Mouse (Mus musculus): ENCODE data around the gene Josd1.
"Not testable (repeated sequence)": the region's sequence is repeated elsewhere in the genome, so short reads cannot be mapped to it uniquely, and the experiment has no call there.

Gene Josd1

DNA sequence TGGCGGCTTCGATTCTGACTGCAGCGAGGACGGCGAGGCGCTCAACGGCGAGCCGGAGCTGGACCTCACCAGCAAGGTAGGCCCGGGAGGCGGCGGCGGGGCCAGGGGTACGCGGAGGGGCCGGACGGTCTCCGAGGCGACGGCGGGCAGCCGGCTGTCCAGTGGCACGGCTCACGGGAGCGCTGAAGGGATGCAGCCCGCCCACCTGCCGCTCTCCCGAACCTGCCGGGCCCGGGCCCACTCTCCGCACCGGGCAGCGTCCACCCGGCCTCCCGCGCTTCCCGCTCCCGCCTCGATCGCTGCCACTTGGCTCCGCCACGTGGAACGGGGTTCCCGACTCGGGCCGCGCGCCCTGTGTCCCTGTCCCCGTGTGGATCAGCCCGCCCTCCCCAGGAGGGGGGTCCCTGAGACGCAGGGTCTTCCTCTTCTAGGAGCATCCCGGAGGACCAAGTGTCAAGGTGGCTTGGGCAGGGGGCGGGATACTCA is 3.3 kb upstream of the Josd1 start:
- no peak for DNase-seq

- peak; percentile 92 for DNase-seq
Observed at GRCm38 (mm10) chr15:79690426-79691022, 2.8 kb upstream of the Josd1 start, which contains the start of gene Gtpbp1. Gene Gtpbp1 (plus strand): TSS chr15:79690845.

DNA sequence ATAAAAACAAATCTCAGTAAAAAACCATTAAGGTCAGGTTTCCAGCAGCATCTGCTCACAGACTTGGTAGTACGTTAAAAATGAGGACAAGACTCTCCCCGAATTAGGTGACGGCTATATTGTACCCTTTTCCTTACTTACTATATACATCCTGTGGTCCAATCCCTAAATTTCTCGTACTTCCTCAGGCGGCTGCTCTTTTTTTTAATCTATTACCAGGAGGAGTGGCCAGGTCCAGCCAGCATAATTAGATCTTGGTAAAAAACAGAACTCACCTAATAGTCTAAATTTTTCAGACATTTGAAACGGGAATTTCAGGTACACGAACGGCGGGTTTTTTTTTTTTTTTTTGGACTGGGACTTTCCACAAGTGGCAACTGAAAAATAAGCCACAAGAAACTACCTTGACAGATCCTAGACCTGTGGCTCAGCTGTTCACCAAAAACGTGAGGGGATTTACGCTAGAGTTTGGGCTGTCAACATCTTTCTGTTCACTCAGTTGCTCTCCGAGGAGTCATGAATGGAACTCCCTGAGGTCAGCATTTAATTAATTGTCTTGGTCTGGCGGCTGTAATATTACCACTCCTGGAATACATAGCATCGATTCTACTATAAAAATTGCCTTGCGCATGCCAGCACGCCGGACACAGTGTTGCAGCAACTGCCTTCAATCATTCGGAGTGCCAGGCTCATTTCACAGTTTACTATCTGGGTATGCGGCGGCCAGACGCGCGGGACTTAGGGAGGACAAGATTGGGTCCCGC is 2.1 kb upstream of the Josd1 start:
- no peak for DNase-seq

DNA sequence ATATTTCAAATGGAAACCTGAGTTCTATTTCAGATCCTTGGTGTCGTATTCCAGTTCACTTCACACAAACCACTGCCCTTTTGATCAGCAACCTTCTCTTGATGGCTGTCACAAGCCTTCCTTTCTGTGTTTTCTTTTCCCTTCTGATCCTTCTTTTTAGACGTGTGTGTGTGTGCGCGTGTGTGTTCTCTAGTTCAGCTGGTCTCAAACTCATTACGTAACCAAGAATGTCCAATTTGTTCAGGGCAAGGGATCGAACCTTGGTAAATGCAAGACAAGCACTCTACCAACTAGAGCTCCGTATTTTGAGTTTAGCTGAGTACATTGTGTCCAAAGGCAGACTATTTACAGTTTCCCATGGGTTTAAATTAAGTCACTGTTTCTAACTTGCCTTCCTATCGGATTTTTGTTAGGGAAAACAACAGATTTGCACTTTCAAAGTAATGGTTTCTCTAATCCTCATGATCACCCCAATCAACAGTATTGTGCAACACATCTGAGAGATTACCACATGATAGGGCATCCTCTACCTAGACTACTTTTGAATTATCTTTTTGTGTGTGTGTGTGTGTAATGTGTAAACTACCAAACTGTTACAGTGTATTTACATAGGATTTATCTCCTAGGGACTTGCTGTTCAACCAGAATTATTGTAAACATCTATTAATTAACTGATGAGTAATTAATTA is 693 bp upstream of the Josd1 start:
- DNase-seq = no peak

DNA sequence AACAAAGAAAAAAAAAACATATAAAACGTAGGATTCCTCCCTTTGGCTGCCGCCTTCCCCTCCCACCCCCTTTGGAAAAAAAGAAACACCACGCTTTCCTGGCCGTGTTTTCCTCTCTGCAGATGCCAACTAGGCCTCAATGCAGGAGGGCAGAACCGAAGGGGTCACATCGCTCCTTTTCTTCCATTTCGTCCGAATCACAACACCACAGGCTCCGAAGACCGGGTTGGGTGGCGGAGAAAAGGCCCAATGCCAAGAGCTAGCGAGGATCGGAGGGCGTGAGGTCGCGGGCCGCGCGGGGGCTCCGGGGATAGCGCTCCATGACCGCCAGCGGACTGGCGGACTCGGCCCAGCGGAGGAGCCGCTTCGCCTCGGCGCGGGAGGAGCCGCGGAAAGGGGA is 544 bp downstream of the Josd1 start:
- no peak for DNase-seq

GRCm38 (mm10) chr15:79686046-79686869 is 1.5 kb downstream of the Josd1 start:
- no peak for DNase-seq

DNA sequence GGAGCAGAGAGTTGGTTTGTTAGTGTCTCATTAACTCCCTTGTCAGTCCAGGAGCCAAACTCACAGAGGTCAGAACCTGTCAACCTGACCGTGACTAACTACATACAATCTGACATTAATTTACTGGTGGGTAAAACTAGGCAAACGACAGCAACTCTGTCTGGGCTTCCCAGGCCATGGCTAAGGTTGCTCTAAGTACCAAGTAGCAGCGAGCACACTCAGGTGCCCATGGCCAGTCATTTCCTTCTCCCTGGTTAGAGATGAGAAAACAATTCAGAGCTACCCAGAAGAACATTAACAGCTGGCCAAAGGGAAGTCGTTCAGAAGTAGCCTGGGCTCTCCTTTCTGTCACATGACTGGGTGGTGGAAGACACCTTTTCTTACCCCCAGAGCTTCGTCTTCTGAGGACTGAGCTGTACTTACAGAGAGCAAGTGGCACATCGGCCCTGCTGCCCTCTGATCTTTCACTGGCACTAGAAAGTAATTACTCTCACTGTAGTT is 2.5 kb downstream of the Josd1 start:
- no peak for DNase-seq

DNA sequence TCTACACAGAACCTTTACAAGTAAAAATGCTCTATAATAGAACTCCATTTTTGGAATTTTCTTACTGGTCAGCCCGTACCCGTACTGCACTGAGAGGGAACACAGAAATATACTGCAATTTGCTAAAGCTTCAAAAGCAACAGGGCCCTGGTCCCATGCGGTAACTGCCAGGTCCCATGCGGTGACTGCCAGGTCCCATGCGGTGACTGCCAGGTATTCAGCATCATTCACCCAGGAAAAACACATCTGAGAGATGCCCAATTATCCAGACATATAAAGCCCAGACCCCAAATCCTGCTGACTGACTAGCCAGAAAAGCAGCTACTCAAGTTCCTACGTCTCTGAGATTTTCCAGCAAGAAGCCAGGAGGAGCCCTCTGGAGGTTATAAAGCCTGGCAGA is 3.1 kb downstream of the Josd1 start:
- DNase-seq = no peak

GRCm38 (mm10) chr15:79683707-79684465 is 3.8 kb downstream of the Josd1 start:
- no peak for DNase-seq

GRCm38 (mm10) chr15:79683146-79683545 is 4.6 kb downstream of the Josd1 start:
- DNase-seq = no peak

- no peak for DNase-seq
Observed at GRCm38 (mm10) chr15:79681973-79682372, 5.7 kb downstream of the Josd1 start.

- no peak for DNase-seq
Observed at GRCm38 (mm10) chr15:79677936-79678335, 9.8 kb downstream of the Josd1 start.

- not testable (repeated sequence) for DNase-seq
Observed at GRCm38 (mm10) chr15:79671828-79672348, 15.8 kb downstream of the Josd1 start.

- DNase-seq = no peak
Observed at GRCm38 (mm10) chr15:79670972-79671299, 16.8 kb downstream of the Josd1 start.

DNA sequence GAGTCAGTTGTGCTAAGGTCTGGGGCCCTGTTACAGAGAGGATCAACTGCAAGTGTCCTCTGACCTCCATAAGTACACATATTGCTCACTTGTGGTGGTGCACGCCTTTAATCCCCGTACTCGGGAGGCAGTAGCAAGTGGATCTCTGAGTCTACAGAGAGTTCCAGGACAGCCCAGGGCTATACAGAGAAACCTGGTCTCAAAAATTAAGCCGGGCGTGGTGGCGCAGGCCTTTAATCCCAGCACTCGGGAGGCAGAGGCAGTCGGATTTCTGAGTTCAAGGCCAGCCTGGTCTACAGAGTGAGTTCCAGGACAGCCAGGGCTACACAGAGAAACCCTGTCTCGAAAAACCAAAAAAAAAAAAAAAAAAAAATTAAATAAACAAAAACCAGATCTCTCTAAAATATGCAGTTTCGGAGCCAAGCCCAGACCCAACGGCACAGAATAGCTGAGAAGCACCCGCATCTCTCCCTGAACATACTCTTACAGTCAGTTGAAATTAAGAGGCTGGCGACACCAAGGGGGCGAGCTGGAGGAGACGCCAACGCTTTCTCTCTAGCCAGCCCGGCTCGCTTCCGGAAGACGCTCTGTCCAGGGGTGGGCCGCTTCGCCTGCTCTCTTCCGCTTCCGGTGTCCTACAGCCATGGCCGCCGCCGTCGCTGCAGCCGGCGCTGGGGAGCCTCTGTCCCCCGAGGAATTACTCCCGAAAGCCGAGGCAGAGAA is 17.3 kb downstream of the Josd1 start, which contains the start of gene Tomm22:
Gene Tomm22, plus strand, starts transcription at position 613 of the 723 bp plus-strand sequence.
- DNase-seq = peak; percentile 86

DNA sequence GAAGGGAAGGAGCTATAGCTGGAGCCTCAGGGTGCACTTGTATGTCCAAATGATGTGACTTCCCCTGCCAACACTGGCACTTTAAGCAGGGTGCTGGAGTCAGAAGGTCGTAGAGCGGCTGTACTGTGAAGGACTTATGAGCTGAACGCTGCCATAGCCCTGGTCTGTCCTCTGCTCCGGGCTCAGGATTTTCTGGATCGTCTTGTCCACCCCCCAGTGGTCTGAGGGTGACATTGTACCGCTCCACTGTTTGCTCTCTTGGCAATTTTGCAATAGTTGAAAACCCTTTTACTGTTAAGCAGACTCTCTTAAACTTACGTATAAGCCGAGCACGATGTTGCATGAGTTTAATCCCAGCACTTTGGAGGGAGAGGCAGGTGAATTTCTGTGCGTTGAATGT is 18.5 kb downstream of the Josd1 start:
- no peak for DNase-seq

DNA sequence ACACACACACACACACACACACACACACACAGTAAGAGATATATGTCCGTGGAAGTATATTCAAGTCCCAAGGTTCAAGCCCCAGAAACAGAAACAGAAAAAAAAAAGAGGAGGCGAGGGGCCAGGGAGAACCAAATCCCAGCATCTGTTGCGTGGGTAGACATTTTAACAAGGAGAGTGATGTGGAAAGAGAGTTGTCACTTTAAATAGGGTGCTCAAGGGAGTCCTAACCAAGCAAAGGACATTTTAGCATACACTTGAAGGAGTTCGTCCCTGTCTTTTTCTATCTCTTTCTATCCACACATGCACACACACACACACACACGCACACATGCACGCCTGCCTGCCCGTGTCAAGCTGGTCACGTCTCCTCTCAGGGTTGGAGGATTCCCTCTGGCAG is 23.1 kb downstream of the Josd1 start:
- no peak for DNase-seq

GRCm38 (mm10) chr15:79661852-79662251 is 25.9 kb downstream of the Josd1 start:
- peak; percentile 67 for DNase-seq

DNA sequence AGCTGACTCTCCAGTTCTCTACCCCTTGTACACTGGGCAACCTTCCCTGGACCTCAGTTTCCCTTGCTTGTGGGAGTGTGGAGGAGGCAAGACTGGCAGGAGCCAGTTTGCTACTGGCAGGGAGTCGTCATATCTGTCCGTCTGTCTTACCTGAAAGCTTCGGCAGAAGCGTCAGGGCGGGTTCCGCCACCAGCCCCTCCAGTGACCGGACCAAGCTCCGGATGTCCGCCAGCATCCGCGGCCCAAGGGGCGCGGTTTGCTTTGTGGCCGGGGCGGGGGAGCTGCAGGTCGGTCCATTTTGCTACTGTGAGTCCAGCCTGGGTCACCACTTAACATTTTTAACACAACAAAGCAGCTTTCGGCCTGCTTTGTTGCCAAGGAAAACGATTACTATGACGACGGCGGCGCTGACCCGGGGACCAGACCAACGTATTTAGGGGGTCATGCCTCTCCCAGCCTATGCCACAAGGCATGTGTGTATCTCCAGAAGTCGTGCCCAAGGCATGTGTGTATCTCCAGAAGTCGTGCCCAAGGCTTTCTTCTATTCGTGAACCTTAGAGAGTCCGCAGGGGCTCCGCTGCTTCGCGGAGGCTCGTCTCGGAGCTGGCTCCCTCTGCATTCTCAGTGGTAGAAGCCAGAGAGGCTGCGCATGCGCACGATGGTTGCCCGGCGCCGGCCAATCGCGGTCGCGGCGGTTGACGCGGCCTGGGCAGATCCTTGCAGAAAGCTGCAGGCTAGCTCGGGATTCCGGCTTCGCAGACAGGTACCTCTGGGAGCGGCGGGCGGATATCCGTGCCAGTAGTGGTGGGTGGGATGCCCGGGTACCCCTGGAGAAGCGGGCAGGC is 29.0 kb downstream of the Josd1 start, which contains the start of the genes Fam227a and Cby1:
Gene Fam227a, minus strand, starts transcription at position 426 of the 845 bp plus-strand sequence.
Gene Cby1, plus strand, starts transcription at position 669 of the 845 bp plus-strand sequence.
- peak; percentile 95 for DNase-seq

All from thymus, postnatal 25 days (tissue).